Mouse (Mus musculus): ENCODE data around the gene Zc3h7a. TPM values are rescaled to one million over a fixed set of nuclear protein-coding genes. Genes with fewer than 3 reads are reported as not detected.

Zc3h7a gene
- total RNA-seq, 2 experiments from 2014 or later, result 67.0 to 75.5 TPM

Small RNAs within 50 kb of the gene (microRNA-seq; reads per million reads assigned to microRNA genes)
- gene Gm23935, result 18.2 reads per million, percentile 31 among the genes with 10 or more reads in this experiment

Other genes starting within 250 kb of the Zc3h7a start
- gene Snn, start 115.4 kb downstream of the Zc3h7a start, total RNA-seq (2021), result 10 to 100 TPM; 13.8 to 14.4 TPM
- gene Litaf, start 110.2 kb downstream of the Zc3h7a start, total RNA-seq (2021), result 10 to 100 TPM; 47.4 to 51.1 TPM
- gene Txndc11, start 41.7 kb downstream of the Zc3h7a start, total RNA-seq (2021), result 10 to 100 TPM; 37.9 to 51.8 TPM
- 10 to 100 TPM; 79.0 to 82.0 TPM for gene Rsl1d1, start 26.9 kb upstream of the Zc3h7a start, total RNA-seq (2021)
- 100 to 1,000 TPM; 132 to 133 TPM for gene Gspt1, start 77.9 kb upstream of the Zc3h7a start, total RNA-seq (2021)
- not detected for gene Tnfrsf17, start 137.4 kb upstream of the Zc3h7a start, total RNA-seq (2021)
- 10 to 100 TPM; 16.7 to 20.1 TPM for gene Snx29, start 146.5 kb upstream of the Zc3h7a start, total RNA-seq (2021)

All from adrenal gland, postnatal 36 days (tissue).